Mouse (Mus musculus) brain, embryonic 14.5 days (tissue): Measurements from ENCODE around the gene Gja3.

Experiments
- CTCF ChIP-seq: fragments of 200-500 bp; IDR thresholded peaks from 2 replicates; pipeline ENCODE4 v1.5.1; 2012; ENCODE audit warnings: inconsistent platforms, mild to moderate bottlenecking, moderate library complexity, borderline replicate concordance; ENCODE audit not compliant: insufficient read depth, insufficient read length; ENCODE audit errors: extremely low read depth
- POLR2A ChIP-seq: fragments of 200-500 bp; IDR thresholded peaks from 2 replicates; pipeline ENCODE4 v1.6.1; 2012; ENCODE audit warnings: mild to moderate bottlenecking, inconsistent platforms, borderline replicate concordance; ENCODE audit not compliant: poor library complexity, insufficient read depth, insufficient read length, severe bottlenecking; ENCODE audit errors: extremely low read depth

GRCm38 (mm10) chr14:57104106-57105023 lies 46.5 kb upstream of the Gja3 start, which contains the start of gene Gjb2:
- TF ChIP-seq POLR2A (no peak), CTCF (no peak)
